Mouse (Mus musculus) kidney, adult 9 months (tissue): ENCODE data around the gene Thsd1.
"Not testable (repeated sequence)": the region's sequence is repeated elsewhere in the genome, so short reads cannot be mapped to it uniquely, and the experiment has no call there.

Experiments
- DNase-seq: peaks from one replicate; pipeline ENCODE4 v3.0.0; 2022

Thsd1 gene

GRCm38 (mm10) chr8:22264787-22265186, 37.7 kb downstream of the Thsd1 start:
- DNase-seq, result peak; percentile 13

- no peak for DNase-seq
Observed at GRCm38 (mm10) chr8:22265194-22265593, 38.1 kb downstream of the Thsd1 start.

DNA sequence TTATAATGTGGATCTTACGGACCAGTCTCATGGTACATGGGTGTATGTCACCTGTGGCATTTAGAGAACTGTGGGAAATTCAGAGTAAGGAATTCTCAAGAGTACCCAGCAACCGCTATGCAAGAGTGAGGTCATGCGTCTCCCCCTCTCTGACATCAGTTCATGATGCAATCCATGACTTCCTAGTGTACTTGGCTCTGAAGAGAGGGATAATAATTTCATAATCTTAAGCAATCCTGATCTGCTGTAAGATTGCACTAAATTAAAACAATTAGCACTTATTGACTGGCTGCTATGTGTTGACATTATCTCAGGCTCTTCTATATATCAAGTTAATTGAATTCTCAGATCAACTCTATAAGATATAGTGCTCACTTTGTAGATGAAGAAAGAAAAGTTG, 39.7 kb downstream of the Thsd1 start:
- no peak for DNase-seq

DNA sequence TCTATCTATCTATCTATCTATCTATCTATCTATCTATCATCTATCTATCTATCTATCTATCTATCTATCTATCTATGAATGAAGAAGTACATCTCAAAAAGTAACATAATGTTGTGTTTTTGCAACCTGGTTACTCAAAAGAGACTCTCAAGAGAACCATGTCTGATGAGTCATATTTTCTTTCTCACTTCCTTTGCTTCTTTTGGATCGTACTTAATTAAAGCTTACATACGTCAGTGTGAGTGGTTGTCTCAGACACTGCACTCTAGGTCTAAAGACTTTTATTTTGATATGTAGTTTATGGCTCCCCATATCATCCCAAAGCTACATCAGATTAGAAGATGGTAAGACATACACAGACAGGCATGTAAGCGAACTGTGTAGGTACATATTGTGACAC, 46.0 kb downstream of the Thsd1 start:
- no peak for DNase-seq

DNA sequence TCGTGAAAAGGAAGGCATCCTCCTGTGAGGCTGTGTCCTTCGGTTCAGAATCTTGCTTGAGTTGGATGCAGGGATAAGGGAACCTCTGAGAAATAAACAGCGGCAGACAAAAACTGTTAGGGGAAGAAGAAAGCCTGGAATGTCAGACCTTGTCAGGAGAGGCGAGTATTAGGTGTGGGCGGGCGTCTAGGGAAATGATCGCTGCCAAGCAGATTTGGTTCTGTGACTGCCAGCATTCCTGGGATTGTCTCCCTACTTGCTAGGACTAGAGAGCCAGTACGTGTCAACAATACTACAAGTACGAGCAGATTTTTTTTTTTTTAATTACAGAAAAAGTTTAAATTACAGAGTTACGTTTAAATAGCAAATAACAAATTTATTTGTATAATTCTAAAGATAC, 47.5 kb downstream of the Thsd1 start:
- no peak for DNase-seq

- DNase-seq, result no peak
Observed at GRCm38 (mm10) chr8:22282999-22283491, 55.9 kb downstream of the Thsd1 start, which contains the start of gene Tpte. TSS of gene Tpte (plus strand) at chr8:22283441.

GRCm38 (mm10) chr8:22302326-22302725, 75.2 kb downstream of the Thsd1 start:
- DNase-seq, result peak; percentile 68

DNA sequence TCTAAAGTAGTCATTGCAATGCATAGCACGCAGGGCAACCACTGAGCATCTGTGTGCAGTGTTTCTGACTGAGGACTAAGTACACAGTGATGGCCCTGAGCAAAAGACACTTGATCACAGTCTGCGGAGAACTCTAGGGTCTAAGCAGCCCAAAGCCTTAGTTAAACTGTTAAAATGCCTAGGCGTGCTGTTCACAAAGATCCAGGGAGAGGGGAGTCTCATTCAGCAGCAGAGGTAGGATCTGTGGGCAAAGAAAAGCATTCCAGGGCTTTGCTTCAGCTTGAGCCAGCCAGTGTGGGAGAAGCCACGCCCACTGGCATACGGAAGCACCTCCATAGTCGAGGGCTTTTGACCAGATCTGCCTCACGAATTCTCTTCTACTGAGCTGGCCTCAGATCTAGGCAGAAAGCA, 75.8 kb downstream of the Thsd1 start:
- DNase-seq, result peak; percentile 57

- DNase-seq, result not testable (repeated sequence)
Observed at GRCm38 (mm10) chr8:22304045-22304444, 76.9 kb downstream of the Thsd1 start.

- DNase-seq, result peak; percentile 90
Observed at GRCm38 (mm10) chr8:22306999-22307398, 79.9 kb downstream of the Thsd1 start.
